In the genomic region with DNA sequence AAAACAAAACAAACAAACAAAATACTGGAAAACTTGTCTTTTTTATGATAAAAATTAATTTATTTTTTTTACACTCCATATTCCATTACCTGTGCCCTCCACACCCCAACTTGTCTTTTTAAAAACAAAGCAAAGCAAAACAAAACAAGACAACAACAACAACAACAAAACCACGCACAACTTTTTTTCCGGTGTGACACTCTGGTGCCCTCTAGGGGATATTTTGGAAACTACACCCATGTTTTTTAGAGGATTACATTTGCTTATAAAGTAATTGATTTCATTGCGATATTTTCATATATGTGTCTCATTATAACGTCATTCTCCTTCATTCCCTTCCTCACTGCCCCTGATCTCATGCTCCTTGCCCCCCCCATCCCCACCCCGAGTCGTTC, we compare ENCODE assay signal across 10 mouse cellular contexts. TPM values are rescaled to one million over a fixed set of nuclear protein-coding genes. Genes with fewer than 3 reads are reported as not detected.
DNase-seq lines count a peak whose midpoint lies in the region; ATAC-seq and TF ChIP-seq lines count a peak whose summit lies in the region.
"Had no signal": no experiment of that assay in that cellular context is flagged by ENCODE, and none has a peak within 500 bp of the region (broad histone marks: within the 10 kb centered on the region; RNA-seq: fewer than 3 reads in every experiment).

No protein-coding gene starts in this region.

- no peak overlapping the region for H3K4me2 ChIP-seq in forebrain, postnatal 0 days (ENCODE audit: low read depth)
- H3K4me2 ChIP-seq in forebrain, embryonic 16.5 days (ENCODE audit: low read length): no peak overlapping the region
- H3K4me2 ChIP-seq: hindbrain, embryonic 12.5 days; liver, embryonic 13.5 days had no signal

- H3K9ac ChIP-seq in forebrain, postnatal 0 days: no peak overlapping the region
- H3K9ac ChIP-seq in forebrain, embryonic 16.5 days (replicated peaks; ENCODE audit: low read depth, low read length): no peak overlapping the region
- H3K9ac ChIP-seq: hindbrain, embryonic 12.5 days; liver, embryonic 13.5 days had no signal

- ATAC-seq in forebrain, postnatal 0 days: no peak
- ATAC-seq in forebrain, embryonic 16.5 days: no peak
- peak; percentile 38 for ATAC-seq in activated CD4-positive, CD25-positive, alpha-beta regulatory T cell, adult 4 months
- ATAC-seq in neutrophil, adult 5-6 weeks (ENCODE audit: extremely low read depth, insufficient number of reproducible peaks, low FRiP score, poor library complexity, severe bottlenecking): 0 out of 2 replicates have a peak, but pooled peaks have one; percentile 35

- H3K36me3 ChIP-seq in forebrain, postnatal 0 days (ENCODE audit: insufficient read depth): no peaks in the 10 kb centered on the region
- H3K36me3 ChIP-seq in forebrain, embryonic 16.5 days (ENCODE audit: control insufficient read depth, insufficient read depth): no peaks in the 10 kb centered on the region
- H3K36me3 ChIP-seq: hindbrain, embryonic 12.5 days; liver, embryonic 13.5 days had no signal

- 19% methylated on average over 6 of the region's 6 CpGs for WGBS in forebrain, postnatal 0 days
- 18% methylated on average over 6 of the region's 6 CpGs for WGBS in forebrain, embryonic 16.5 days
- WGBS in lung, adult 2 months: 11% methylated on average over 6 of the region's 6 CpGs

- H3K4me3 ChIP-seq in forebrain, postnatal 0 days (ENCODE audit: low read depth, low read length): no peak overlapping the region
- H3K4me3 ChIP-seq in forebrain, embryonic 16.5 days (replicated peaks; ENCODE audit: low read length): no peak overlapping the region
- no peak overlapping the region for H3K4me3 ChIP-seq in lung, adult 2 months (replicated peaks; ENCODE audit: extremely low read depth, low read depth, low read length)
- H3K4me3 ChIP-seq: hindbrain, embryonic 12.5 days; liver, embryonic 13.5 days had no signal

- no peaks in the 10 kb centered on the region for H3K4me1 ChIP-seq in forebrain, postnatal 0 days (ENCODE audit: insufficient read depth)
- H3K4me1 ChIP-seq in forebrain, embryonic 16.5 days (replicated peaks; ENCODE audit: control insufficient read depth, insufficient read depth, low read length): no peaks in the 10 kb centered on the region
- H3K4me1 ChIP-seq in lung, adult 2 months (ENCODE audit: control insufficient read depth, insufficient read depth, low read length): no peaks in the 10 kb centered on the region
- H3K4me1 ChIP-seq: hindbrain, embryonic 12.5 days had no signal

- no peak for TF ChIP-seq POLR2A in lung, adult 2 months (IDR thresholded peaks at IDR 0.05; ENCODE audit: borderline replicate concordance, extremely low read depth, low read depth, low read length)

- H3K27ac ChIP-seq in forebrain, postnatal 0 days (ENCODE audit: low read depth, low read length): no peak overlapping the region
- H3K27ac ChIP-seq in forebrain, embryonic 16.5 days (ENCODE audit: low read length): no peak overlapping the region
- H3K27ac ChIP-seq: hindbrain, embryonic 12.5 days; liver, embryonic 13.5 days had no signal

- no peaks in the 10 kb centered on the region for H3K27me3 ChIP-seq in forebrain, postnatal 0 days (ENCODE audit: insufficient read depth, low read length)
- no peaks in the 10 kb centered on the region for H3K27me3 ChIP-seq in forebrain, embryonic 16.5 days (replicated peaks; ENCODE audit: control insufficient read depth, insufficient read depth, low read length)
- H3K27me3 ChIP-seq: hindbrain, embryonic 12.5 days; liver, embryonic 13.5 days had no signal

- H3K9me3 ChIP-seq in forebrain, postnatal 0 days (ENCODE audit: low read length): no peaks in the 10 kb centered on the region
- no peaks in the 10 kb centered on the region for H3K9me3 ChIP-seq in forebrain, embryonic 16.5 days (ENCODE audit: control insufficient read depth, low read length)
- H3K9me3 ChIP-seq: hindbrain, embryonic 12.5 days; liver, embryonic 13.5 days had no signal

- TF ChIP-seq CTCF in forebrain, postnatal 0 days (IDR thresholded peaks at IDR 0.05; ENCODE audit: low read depth): peak; percentile 84
- TF ChIP-seq CTCF in lung, adult 2 months (IDR thresholded peaks at IDR 0.05; ENCODE audit: insufficient read depth, low read length): no peak

- DNase-seq in forebrain, postnatal 0 days: peak; percentile 60
- DNase-seq in lung, postnatal 10 days: peak; percentile 27
- no peak for DNase-seq in lung, adult 2 months
- no peak for DNase-seq in right cerebral cortex, postnatal 10 days (ENCODE audit: low spot score in 2 of 2)
- DNase-seq in cerebellum, postnatal 36 days: no peak
- DNase-seq: liver, embryonic 13.5 days had no signal

RNA-seq across cellular contexts. Expression of gene Ston2, which starts 11.2 kb away (rescaled TPM):
- 7.1 and 8.8 TPM in 2 replicates for total RNA-seq in forebrain, postnatal 0 days (2014; rRNA removed)
- polyA plus RNA-seq in forebrain, postnatal 0 days (2015; fragmentation: Nextera tagmentation; extraction: Ambion mirVana): 3.6 and 7.7 TPM in 2 replicates
- polyA plus RNA-seq in forebrain, embryonic 16.5 days (2015; fragmentation: Nextera tagmentation; extraction: Ambion mirVana): 4.7 and 6.4 TPM in 2 replicates
- polyA plus RNA-seq in lung, adult 2 months (2012; rRNA removed): 22.2 and 23.7 TPM in 2 replicates
- polyA plus RNA-seq in activated CD4-positive, CD25-positive, alpha-beta regulatory T cell, adult 4 months (2017; shearing (Covaris generic)): under 1 TPM; 0.63 to 0.93 TPM
- total RNA-seq in neutrophil, adult 5-6 weeks (2017): 12.8 and 18.2 TPM in 2 replicates

RNA-seq across cellular contexts. Expression of gene Sel1l, which starts 49.6 kb away (rescaled TPM):
- 65.2 and 73.4 TPM in 2 replicates for total RNA-seq in forebrain, postnatal 0 days (2014; rRNA removed)
- 59.4 and 95.9 TPM in 2 replicates for polyA plus RNA-seq in forebrain, postnatal 0 days (2015; fragmentation: Nextera tagmentation; extraction: Ambion mirVana)
- 109 and 126 TPM in 2 replicates for polyA plus RNA-seq in forebrain, embryonic 16.5 days (2015; fragmentation: Nextera tagmentation; extraction: Ambion mirVana)
- polyA plus RNA-seq in lung, adult 2 months (2012; rRNA removed): 61.9 and 79.7 TPM in 2 replicates
- 10 to 100 TPM; 53.1 to 54.0 TPM for polyA plus RNA-seq in activated CD4-positive, CD25-positive, alpha-beta regulatory T cell, adult 4 months (2017; shearing (Covaris generic))
- total RNA-seq in neutrophil, adult 5-6 weeks (2017): 89.8 and 109 TPM in 2 replicates

Comparison
In these comparisons a context has a peak if more than half of its experiments do, and no peak if none do; other contexts are left out.
1. DNase-seq: peak in forebrain, postnatal 0 days (single experiment) and lung, postnatal 10 days (single experiment); none in lung, adult 2 months (single experiment), right cerebral cortex, postnatal 10 days (0 of 2) and cerebellum, postnatal 36 days (0 of 2).
2. ATAC-seq: peak in activated CD4-positive, CD25-positive, alpha-beta regulatory T cell, adult 4 months (single experiment) and neutrophil, adult 5-6 weeks (single experiment); none in forebrain, postnatal 0 days (single experiment) and forebrain, embryonic 16.5 days (single experiment).